Mouse (Mus musculus): ENCODE data around the gene Actr10.

- peak; percentile 60 for TF ChIP-seq CTCF (IDR thresholded peaks at IDR 0.05; ENCODE audit: low read depth)
- TF ChIP-seq EP300 (IDR thresholded peaks at IDR 0.05; ENCODE audit: low read depth): no peak
Measured at GRCm38 (mm10) chr12:70913429-70913828, 24.2 kb upstream of the Actr10 start.
